Mouse (Mus musculus): ENCODE measurements around the gene Bmt2.

The Bmt2 gene

DNA sequence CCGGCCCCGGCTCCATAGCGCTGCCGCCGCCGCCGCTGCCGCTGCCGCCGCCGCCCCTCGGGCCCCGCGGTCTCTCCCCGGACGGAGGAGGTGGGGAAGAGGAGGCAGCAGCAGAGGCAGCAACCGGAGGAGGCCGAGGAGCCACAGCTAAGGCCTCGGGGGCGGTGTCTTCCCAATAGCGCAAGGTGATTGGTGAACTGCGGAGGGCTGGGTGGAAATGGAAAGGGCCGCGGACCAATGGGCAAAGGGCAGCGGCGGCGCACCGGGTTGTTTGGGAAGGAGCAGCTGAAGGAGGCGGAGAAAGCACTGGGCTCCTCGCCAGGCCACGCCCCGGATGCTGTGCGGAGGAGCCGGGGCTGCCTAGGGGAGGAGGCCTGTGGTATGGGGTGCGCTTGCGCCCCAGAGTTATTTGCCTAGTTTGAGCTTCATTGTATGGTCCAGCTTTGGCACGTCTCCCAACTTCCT, at the start of gene Bmt2:
Bmt2 (minus strand) TSS at position 149 of the 465 bp plus-strand sequence.
- DNase-seq (ENCODE audit: low read depth, low spot score): peak; percentile 95

DNA sequence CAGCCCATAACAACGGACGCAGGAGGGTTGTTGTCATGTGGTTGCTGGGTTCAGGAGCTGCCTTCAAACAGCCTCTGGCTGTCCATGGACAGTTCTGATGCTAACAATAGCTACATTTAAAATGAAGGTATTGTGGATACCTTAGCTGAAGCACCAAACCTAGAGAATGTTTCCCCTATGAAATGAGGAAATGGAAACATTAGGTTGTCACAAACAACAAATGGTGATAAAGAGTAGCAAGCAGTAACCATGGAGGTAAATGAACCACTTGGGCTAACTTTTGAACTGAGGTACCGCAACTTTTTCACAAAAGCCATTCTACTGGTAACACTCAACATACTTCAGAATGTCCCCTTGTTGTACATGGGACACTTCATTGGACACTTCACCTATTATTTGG, 44.4 kb upstream of the Bmt2 start:
- DNase-seq (ENCODE audit: low read depth, low spot score): no peak

DNA sequence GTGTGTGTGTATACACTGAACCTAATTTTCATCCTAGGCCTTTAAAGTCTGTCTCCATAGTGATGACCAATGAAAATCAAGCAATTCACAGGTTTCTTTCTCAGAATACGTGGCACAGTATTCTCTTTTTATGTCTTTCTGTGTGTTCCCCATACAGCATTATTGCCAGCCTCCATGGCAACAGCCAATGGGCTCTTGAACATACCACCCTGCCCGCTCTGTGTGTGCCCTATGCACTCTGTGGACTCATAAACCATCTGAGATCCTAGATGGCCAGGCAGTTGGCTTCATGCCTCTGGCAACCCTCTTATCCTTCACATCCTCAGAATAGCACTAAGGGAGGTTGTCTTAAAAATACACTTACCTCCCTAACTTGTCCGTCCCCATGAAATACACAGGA, 37.1 kb upstream of the Bmt2 start:
- no peak for DNase-seq (ENCODE audit: low read depth, low spot score)

DNA sequence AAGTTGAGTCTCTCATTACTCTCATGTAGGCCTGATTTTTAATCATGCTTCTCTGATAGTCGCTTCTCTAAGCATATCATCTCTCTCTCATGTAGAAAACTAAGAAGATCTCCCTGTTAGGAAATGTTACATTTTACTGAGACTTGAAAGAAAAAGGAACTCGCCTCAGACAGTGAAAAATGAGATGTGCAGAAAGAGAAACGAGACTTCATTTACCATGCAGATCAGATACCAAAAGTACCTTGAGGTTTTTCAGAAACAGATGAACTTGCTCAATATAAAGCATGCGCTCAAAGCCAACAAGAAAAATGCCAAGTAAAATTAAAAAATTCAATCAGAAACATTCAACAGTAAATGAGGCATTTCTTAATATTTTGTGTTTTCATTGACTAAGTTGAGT, 19.1 kb upstream of the Bmt2 start:
- no peak for DNase-seq (ENCODE audit: low read depth, low spot score)

DNA sequence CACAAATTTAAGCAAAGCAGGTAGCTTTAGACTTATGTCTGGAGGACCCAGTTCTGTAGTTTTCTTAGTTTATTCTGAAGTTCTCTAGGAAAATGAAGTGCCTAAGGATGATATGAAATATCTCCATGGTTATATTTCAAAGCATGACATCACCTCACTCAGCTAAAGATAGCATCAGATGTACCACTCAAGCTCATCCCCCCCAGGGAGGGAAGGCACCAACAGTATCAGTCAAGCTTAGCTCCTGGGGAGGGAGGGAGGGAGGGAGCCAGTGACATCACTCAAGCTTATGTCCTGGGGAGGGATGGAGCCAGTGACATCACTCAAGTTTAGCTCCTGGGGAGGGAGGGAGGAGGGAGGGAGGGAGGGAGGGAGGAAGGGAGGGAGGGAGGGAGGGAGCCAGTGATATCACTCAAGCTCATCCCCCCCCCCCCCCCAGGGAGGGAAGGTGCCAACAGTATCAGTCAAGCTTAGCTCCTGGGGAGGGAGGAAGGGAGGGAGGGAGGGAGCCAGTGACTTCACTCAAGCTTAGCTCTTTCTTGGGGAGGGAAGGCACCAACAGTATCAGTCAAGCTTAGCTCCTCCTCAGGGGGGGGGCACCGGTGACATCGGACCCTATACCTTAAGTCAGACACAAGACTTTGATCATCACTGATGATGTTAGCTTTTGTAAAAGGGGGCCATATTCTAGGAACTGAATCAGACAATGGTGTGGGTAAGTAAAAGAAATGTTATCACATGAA, 17.5 kb upstream of the Bmt2 start:
- no peak for DNase-seq (ENCODE audit: low read depth, low spot score)

DNA sequence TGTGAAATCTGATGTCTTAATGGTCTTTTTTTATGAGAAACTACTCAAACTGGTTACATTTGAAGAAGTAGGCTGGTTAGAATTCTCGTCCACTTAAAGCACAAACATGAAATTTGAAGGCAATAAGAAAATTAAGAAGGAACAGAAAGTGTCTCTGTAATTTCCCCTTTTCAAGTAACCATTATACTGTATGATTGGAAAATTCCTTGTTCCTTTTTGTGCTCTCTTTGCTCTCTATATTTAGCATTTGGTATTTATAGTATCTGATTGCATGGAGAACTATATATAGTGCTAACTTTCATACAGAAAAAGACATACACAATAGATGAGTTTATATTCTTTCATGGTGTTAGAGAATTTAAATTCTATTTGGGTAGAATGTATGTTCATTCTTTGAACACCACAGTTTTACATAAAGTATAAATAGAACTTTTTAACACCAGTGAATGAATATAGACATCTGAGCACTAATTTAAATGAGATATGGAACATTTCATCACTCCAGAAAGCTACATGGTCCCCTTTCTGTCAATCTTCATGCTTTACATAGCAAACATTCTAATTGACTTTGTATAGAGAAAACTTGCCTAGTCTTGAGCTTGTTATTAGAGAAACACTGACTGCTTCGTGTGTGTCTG, 14.0 kb upstream of the Bmt2 start:
- DNase-seq (ENCODE audit: low read depth, low spot score): no peak

DNA sequence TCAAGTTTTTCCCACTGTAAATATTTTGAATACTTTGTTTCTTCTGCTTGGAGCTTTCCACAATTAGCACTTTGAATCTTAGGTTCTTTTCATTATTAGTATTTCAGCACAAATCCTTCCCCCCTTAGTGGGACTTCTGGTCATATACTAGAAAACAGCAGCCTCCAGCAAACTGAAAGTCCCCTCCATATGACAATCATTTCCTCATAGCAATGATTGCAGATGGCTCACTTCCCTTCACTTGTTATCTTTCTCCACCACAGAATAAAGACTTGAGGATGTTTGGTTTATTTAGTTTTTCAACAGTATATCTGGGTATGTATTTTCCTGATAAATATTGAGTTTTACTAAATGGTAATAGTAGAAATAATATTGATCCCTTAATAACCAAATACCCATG, 12.6 kb upstream of the Bmt2 start:
- no peak for DNase-seq (ENCODE audit: low read depth, low spot score)

DNA sequence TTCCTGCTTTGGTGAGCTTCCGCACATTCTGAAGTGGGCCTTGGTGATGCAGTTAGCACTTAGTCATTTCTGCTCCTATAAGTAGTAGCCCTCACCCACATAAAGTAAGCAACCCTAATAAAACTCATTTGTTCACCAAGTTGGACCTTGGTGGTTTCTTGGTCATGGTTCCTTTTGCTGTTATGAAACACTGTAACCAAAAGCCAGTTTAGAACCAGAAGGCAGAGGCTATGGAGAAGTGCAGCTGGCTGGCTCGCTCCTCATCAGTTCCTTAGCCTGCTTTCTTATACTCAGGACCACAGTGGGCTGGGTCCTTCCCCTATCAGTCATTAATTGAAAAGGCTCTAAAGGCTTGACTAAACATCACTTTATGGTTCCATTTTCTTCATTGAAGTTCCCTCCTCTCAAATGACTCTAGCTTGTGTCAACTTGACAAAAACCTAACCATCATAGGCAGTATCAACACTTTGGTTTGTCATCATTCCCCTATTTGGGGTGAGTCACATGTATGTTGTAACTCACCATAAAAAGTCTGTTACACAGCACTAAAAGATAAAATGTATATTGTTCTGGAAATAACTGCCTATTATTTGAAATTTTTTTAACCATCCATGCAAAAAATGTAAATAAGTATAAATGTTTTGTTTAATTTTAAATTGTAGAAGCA, 6.3 kb upstream of the Bmt2 start:
- DNase-seq (ENCODE audit: low read depth, low spot score): no peak

DNA sequence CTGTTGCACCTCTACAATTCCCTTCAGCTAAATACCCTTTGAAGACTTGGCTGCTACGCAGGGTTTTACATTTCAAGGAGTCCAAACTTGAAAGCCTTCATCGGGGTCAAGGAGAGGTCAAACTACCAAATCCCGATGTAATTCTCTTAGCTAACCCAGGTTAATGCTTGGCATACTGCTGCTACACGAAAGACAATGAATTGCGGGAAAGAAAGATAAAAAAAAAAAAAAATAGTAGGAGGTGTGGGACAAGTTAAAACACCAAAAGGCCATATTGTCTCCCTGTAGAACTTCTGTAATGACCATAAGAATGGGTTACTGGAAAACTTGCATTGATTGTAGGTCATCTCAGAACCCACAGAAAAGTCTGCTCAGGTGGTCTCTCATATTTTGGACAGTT, 583 bp upstream of the Bmt2 start:
- no peak for DNase-seq (ENCODE audit: low read depth, low spot score)

DNA sequence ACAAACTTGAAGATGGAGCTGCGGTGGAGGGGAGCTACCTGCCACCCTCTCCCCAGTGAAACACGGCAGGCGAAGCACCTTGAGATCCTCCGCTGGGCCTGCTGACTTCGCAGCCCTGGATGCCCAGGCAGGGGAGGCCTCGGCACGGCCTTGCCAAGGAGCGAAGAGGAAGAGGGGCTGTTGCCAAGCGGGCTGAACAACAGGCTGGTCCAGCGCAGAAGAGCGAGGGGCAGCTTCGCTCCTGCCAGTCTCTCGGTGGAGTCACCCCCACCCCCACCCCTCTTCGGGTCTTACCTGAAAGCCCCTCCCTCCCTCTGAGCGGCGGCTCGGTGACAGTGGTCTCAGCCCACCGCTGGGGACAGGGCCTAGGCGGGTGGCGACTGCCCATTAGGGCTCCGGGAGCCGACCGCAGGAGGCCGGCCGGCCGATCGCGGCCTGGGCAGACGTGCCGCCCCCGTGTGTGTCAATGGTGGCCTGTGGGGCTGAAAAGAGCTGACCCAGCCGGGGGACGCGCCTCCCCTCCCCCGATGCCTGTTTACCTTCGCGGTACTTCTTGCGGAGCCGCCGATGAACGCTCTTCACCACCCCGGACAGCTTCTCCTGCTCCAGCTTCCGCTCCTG, 515 bp downstream of the Bmt2 start:
- DNase-seq (ENCODE audit: low read depth, low spot score): no peak

DNA sequence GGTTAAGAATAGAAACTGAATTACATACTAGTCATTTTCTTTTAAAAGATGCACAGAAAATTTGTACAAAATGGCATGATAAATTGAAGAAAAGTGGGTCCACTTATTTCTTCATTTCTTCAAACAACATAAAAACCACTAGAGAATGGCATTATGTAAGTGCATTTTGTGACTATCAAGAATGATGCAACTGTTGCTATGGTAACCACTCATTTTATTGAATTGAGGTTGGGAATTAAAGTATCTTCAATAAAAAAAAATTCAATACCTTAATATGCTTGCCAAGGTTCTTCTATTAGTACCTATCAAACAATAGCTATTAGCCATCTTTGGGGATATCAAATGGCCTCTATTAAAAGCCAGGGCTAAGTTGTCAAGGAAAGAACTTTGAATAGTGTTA, 1.6 kb downstream of the Bmt2 start:
- DNase-seq (ENCODE audit: low read depth, low spot score): no peak

DNA sequence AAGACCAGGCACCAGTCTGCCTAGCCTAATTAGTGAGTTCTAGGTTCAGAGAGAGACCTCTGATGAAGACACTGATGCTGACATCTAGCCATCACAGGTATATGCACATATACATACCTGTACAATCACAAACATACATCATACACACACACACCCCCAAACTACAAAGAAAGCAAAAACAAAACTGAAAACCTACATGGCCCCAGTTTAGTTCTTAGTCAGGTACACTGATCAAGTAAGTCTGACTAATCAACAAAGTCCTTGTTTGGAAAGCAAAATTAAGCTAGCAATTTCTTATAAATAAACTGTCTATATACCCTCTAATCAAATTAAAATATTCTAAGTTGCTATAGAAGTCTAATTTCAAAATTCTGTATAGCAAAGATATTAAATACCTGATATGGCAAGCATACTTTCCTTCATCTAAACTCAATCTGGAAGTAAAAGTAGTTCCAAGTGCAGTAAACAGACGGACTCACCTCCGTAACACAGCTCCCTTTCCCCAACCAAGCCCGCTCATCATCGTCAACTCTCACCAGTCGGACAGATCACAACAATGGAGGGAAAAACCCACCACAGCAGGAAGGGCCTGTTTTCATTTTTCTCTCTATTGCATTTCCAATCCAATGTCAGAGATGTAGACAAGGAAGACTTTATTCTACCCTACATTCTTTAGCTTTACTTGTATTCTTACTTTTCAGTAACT, 3.0 kb downstream of the Bmt2 start:
- no peak for DNase-seq (ENCODE audit: low read depth, low spot score)

DNA sequence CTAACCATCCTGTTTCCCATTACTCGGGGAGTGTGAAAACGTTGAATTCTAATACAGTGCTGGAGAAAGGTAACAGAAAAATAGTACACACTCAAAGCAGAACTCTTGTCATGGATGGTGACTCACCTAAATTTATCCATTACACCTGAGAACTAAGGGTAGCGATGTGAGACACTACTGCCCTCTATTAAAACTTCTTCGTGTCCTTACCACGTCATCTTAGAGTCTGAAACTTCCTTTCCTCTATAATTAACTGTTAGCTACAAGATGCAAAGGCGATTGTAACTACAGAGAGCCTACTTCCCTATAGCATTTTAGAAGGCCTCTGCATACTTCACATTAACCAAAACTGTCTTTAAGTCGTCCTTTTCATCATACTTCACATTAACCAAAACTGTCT, 12.1 kb downstream of the Bmt2 start:
- no peak for DNase-seq (ENCODE audit: low read depth, low spot score)

DNA sequence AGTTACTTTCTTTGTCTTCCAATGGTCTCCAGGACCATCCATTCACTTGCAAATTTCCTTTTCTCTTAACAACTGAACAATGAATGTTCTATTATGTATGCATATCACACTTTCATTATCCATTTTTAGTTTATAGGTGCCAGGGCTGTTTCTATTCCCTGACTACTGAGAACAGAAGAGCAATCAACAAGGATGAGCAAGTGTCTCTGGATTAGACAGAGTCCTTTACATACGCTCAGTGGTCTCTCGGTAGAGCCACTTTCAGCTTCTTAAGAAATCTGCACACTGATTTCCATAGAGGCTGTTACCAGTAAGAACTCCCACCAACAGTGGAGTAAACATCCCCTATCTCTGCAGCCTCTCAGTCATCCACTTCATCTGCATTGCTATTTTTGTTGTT, 19.8 kb downstream of the Bmt2 start:
- DNase-seq (ENCODE audit: low read depth, low spot score): no peak

DNA sequence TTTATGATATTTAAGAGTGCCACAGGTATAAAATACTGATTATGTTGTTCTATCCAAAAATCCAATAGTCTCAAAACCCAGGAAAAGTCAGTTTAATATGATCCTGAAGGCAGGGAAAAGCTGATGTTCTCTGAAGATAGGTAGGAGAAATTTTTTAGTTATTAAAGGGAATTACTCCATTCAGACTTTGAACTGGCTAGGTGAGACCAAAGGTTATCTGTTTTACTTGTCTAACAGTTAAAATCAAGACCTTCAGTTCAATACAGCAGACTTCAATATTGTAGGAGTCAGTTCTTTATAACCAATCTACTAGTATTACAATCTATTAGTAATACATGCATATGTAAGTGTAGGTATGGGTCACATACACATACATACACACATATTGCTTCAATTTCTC, 23.7 kb downstream of the Bmt2 start:
- no peak for DNase-seq (ENCODE audit: low read depth, low spot score)

DNA sequence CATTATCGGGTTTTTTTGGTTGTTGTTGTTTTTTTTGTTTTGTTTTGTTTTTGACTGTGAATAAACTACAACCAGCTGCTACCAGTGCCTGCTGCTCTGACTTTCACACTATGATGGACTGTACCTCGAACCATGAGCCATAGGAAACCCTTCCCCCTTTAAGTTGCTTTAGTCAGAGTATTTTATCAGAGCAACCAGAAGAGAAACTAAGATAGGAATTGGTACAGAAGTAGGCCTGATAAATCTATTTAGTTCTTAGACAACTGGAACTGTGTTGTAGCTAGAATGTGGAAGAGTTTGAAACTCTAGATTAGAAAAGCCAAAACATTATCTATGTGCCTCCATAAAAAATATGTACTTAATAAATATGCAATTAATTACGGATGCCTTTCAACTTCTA, 25.5 kb downstream of the Bmt2 start:
- no peak for DNase-seq (ENCODE audit: low read depth, low spot score)

DNA sequence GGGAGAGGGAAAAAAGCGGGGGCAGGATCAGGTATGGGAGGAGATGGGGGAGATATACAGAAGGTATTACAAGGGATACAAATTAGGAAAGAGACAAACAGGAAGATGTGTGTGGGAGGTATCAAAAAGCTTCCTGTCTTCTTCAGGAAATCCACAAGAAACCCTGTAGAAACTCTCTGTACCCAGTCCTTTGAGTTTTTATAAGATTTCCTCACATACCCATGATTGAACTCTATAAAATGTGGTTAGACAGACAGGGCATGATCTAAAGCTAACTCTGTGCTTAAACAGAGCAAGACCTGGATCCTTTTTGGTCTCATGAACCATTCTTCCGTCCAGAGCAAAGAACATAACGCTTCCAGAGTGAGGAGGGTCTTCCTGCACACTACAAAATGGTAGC, 26.9 kb downstream of the Bmt2 start:
- DNase-seq (ENCODE audit: low read depth, low spot score): no peak

DNA sequence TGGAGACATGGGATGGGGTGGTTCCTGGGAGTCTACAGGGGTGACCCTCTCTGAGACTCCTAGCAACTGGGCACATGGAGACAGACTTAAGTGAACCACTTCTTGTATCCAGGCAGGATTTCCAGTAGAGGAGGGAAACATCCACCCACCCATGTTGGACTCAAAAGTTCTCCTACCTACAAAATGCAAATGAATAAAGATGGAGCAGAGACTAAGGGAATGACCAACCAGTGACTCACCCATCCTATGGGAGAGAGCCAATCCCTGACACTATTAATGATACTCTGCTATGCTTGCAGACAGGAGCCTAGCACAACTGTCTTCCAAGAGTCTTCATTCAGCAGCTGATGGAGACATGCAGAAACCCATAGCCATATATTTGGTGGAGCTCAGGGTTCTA, 29.5 kb downstream of the Bmt2 start:
- DNase-seq (ENCODE audit: low read depth, low spot score): no peak

DNA sequence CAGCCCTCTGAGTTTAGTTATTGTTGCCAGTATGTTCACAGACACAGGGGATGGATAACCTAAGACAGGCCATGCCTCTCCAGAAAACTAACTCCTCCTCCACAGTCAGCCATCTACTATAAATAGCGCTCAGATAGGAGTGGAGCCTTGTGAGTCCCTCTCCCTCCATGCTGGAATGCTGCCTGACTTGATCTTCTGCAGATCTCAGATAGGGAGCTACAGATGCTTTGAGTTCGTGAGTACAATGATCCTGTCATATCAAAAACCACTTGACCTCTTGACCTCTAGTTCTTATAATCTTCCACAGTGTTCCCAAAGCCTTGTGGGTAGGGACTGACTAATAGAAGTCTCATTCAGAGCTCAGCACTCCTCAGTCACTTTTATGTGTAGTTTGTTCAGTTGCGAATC, 41.2 kb downstream of the Bmt2 start:
- no peak for DNase-seq (ENCODE audit: low read depth, low spot score)

DNA sequence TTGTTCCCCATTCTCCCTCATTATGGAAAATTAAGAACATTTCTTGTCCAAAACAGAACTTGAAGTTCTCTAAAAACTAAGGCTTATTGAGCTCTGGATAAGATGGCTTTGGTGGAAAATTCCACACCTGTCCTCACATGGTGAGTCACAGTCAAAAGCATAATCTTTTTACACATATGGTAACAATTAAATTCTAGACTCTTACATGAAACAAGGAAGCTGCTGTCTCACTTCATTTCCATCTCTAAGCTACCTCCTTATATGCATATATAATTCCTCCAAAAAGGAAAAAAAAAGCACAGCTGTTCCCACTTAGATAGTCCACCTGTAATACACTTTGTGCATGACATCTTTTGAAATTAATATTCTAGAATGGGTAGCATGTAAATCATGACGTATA, 45.2 kb downstream of the Bmt2 start:
- no peak for DNase-seq (ENCODE audit: low read depth, low spot score)

DNA sequence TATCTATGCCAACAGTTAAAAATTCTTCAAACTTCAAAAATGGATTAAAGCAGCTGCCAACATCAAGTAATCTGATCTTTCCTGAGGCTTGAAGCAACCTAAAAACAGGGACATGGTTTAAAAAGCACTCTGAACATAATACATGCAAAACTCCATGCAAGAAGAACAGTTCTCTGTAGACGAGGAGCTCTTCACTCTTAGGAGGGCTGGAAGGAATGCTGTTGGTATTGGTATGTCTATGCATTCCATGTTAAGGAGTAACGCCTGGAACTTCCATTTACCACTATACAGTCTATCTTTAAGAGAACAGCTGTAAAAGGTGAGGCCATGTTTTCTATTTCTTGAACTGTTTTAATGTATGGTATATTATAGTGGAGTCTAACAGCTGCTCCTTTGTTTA, 47.2 kb downstream of the Bmt2 start:
- no peak for DNase-seq (ENCODE audit: low read depth, low spot score)

DNA sequence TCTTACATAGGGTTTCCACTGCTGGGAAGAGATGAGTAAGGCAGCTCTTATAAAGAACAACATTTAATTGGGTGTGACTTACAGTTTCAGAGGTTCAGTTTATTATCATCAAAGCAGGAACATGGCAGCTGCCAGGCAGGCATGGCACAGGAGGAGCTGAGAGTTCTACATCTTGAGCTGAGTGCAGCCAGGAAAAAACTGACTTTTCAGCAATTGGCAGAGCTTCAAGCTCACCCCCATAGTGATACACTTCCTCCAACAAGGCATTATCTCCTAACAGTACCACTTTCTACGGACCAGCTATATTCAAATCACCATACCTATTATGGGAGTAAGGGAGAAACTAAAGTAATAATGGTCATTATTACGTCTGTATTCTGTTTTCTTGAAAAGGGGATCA, 58.1 kb downstream of the Bmt2 start:
- no peak for DNase-seq (ENCODE audit: low read depth, low spot score)

All from retina, adult 2 months (tissue).